Mouse (Mus musculus): ENCODE data around the gene Fam129b. TPM values are rescaled to one million over a fixed set of nuclear protein-coding genes. Genes with fewer than 3 reads are reported as not detected.

The Fam129b gene
- polyA plus RNA-seq, 1 experiment from 2014 or later = 55.8 TPM

Other genes with a start within 250 kb of the Fam129b start
- gene Eng, start 229.5 kb upstream of the Fam129b start, polyA plus RNA-seq (2015; fragmentation: Nextera tagmentation; extraction: Ambion mirVana) = 43.5 and 45.6 TPM in 2 replicates
- 34.3 and 35.4 TPM in 2 replicates for gene Fpgs, start 172.0 kb upstream of the Fam129b start, polyA plus RNA-seq (2015; fragmentation: Nextera tagmentation; extraction: Ambion mirVana)
- 106 and 112 TPM in 2 replicates for gene Cdk9, start 163.0 kb upstream of the Fam129b start, polyA plus RNA-seq (2015; fragmentation: Nextera tagmentation; extraction: Ambion mirVana)
- gene Sh2d3c, start 155.1 kb upstream of the Fam129b start, polyA plus RNA-seq (2015; fragmentation: Nextera tagmentation; extraction: Ambion mirVana) = 21.2 and 22.9 TPM in 2 replicates
- 0.51 TPM in 1 of 2 replicates, not detected in the other for gene 6330409D20Rik, start 135.1 kb upstream of the Fam129b start, polyA plus RNA-seq (2015; fragmentation: Nextera tagmentation; extraction: Ambion mirVana)
- gene Tor2a, start 118.9 kb upstream of the Fam129b start, polyA plus RNA-seq (2015; fragmentation: Nextera tagmentation; extraction: Ambion mirVana) = 72.7 and 74.5 TPM in 2 replicates
- gene Ttc16, start 100.5 kb upstream of the Fam129b start, polyA plus RNA-seq (2015; fragmentation: Nextera tagmentation; extraction: Ambion mirVana) = 0.37 and 0.61 TPM in 2 replicates
- gene Ptrh1, start 100.3 kb upstream of the Fam129b start, polyA plus RNA-seq (2015; fragmentation: Nextera tagmentation; extraction: Ambion mirVana) = 5.2 and 6.7 TPM in 2 replicates
- gene Cfap157, start 91.7 kb upstream of the Fam129b start, polyA plus RNA-seq (2015; fragmentation: Nextera tagmentation; extraction: Ambion mirVana) = 1.3 TPM in 2 replicates
- gene Stxbp1, start 28.9 kb upstream of the Fam129b start, polyA plus RNA-seq (2015; fragmentation: Nextera tagmentation; extraction: Ambion mirVana) = 20.8 and 20.9 TPM in 2 replicates
- gene Rpl12, start 85.4 kb downstream of the Fam129b start, polyA plus RNA-seq (2015; fragmentation: Nextera tagmentation; extraction: Ambion mirVana) = 159 and 175 TPM in 2 replicates
- gene Lrsam1, start 85.5 kb downstream of the Fam129b start, polyA plus RNA-seq (2015; fragmentation: Nextera tagmentation; extraction: Ambion mirVana) = 13.9 and 14.1 TPM in 2 replicates
- 27.3 and 28.9 TPM in 2 replicates for gene Slc2a8, start 106.0 kb downstream of the Fam129b start, polyA plus RNA-seq (2015; fragmentation: Nextera tagmentation; extraction: Ambion mirVana)

All from limb, embryonic 13.5 days (tissue).